Mouse (Mus musculus) liver, postnatal 0 days (tissue): Measurements from ENCODE around the gene Uchl4. TPM values are rescaled to one million over a fixed set of nuclear protein-coding genes. Genes with fewer than 3 reads are reported as not detected.

Source experiments
- ATAC-seq: fragments of 200-750 bp; cut with Nextera tagmentation; 2 replicates; pipeline ENCODE4 v1.8.0; 2017; ENCODE audit warnings: mild to moderate bottlenecking, moderate library complexity
- DNase-seq: peaks from one replicate; pipeline ENCODE4 v3.0.0-alpha.2; 2016
- H3K27ac ChIP-seq: fragments of 300-500 bp; sonication (generic); 2 replicates; pipeline ENCODE4 v1.5.1; 2014; ENCODE audit warnings: antibody characterized with exemption, moderate library complexity, mild to moderate bottlenecking, low read depth
- H3K27me3 ChIP-seq: fragments of 300-500 bp; sonication (generic); 2 replicates; pipeline ENCODE4 v1.6.1; 2014; ENCODE audit warnings: low read length, control low read depth, mixed read lengths; ENCODE audit not compliant: insufficient read depth
- H3K36me3 ChIP-seq: fragments of 300-500 bp; sonication (generic); replicated peaks from 2 replicates; pipeline ENCODE4 v1.6.1; 2014; ENCODE audit warnings: mild to moderate bottlenecking, control low read depth, low read length, moderate library complexity, mixed read lengths; ENCODE audit not compliant: insufficient read depth
- H3K4me1 ChIP-seq: fragments of 300-500 bp; sonication (generic); 2 replicates; pipeline ENCODE4 v1.6.1; 2014; ENCODE audit warnings: antibody characterized with exemption, mild to moderate bottlenecking, control low read depth; ENCODE audit not compliant: insufficient read depth
- H3K4me2 ChIP-seq: fragments of 300-500 bp; sonication (generic); 2 replicates; pipeline ENCODE4 v1.6.1; 2014; ENCODE audit warnings: low read depth, mild to moderate bottlenecking, low read length, moderate library complexity, mixed read lengths
- H3K4me3 ChIP-seq: fragments of 300-500 bp; sonication (generic); 2 replicates; pipeline ENCODE4 v1.5.1; 2014; ENCODE audit warnings: low read depth, low read length
- H3K9ac ChIP-seq: fragments of 300-500 bp; sonication (generic); replicated peaks from 2 replicates; pipeline ENCODE4 v1.6.1; 2014; ENCODE audit warnings: mild to moderate bottlenecking, moderate library complexity
- H3K9me3 ChIP-seq: fragments of 300-500 bp; sonication (generic); 2 replicates; pipeline ENCODE4 v1.6.1; 2016; ENCODE audit warnings: mild to moderate bottlenecking, control low read depth, low read length, mixed read lengths
- CTCF ChIP-seq: sonication (generic); IDR thresholded peaks from 2 replicates; pipeline ENCODE4 v1.5.1; 2016; ENCODE audit warnings: antibody characterized with exemption, low read depth
- EP300 ChIP-seq: IDR thresholded peaks from 2 replicates; pipeline ENCODE4 v1.6.1; 2016; ENCODE audit warnings: antibody characterized with exemption, low read depth, mild to moderate bottlenecking
- WGBS: fragments of 180-500 bp; shearing (Covaris S2); extraction: QIAGEN DNeasy Blood & Tissue Kit; methylation state at CpG from one replicate; pipeline ENCODE4 v1.1.7; 2014; ENCODE audit not compliant: insufficient replicate concordance; 5-methylcytosine and 5-hydroxymethylcytosine counted together
- polyA plus RNA-seq: library from polyadenylated mRNA; unstranded; fragments of >200 nt; fragmentation: Nextera tagmentation; extraction: Ambion mirVana; gene quantifications from 2 replicates; pipeline ENCODE4 v1.2.1, GENCODE M21; 2015

Uchl4 gene
- polyA plus RNA-seq, 1 experiment from 2014 or later: 0.61 TPM

- Histone ChIP-seq H3K9me3 (no peaks in the 10 kb centered on the region), H3K4me1 (no peaks in the 10 kb centered on the region), H3K27me3 (no peaks in the 10 kb centered on the region), H3K4me2 (no peak overlapping the region), H3K27ac (no peak overlapping the region), H3K9ac (no peak overlapping the region), H3K4me3 (no peak overlapping the region), H3K36me3 (peaks cover 6% of the 10 kb centered on the region; the same call in 1 of the 2 replicates)
- TF ChIP-seq EP300 (no peak), CTCF (no peak)
- no peak for DNase-seq
- no peak for ATAC-seq
- WGBS: 52% methylated on average over 2 of the region's 2 CpGs
Measured at GRCm38 (mm10) chr9:64199897-64200296, 35.1 kb upstream of the Uchl4 start.

GRCm38 (mm10) chr9:64202331-64202730, 32.7 kb upstream of the Uchl4 start:
- TF ChIP-seq CTCF: no peak
- TF ChIP-seq EP300: no peak
- H3K4me1 ChIP-seq: no peaks in the 10 kb centered on the region
- H3K27me3 ChIP-seq: no peaks in the 10 kb centered on the region
- H3K4me2 ChIP-seq: no peak overlapping the region
- H3K27ac ChIP-seq: peak overlapping the region; percentile 30; the same call in 1 of the 2 replicates
- H3K9ac ChIP-seq: no peak overlapping the region
- H3K36me3 ChIP-seq: peaks cover 3% of the 10 kb centered on the region
- H3K4me3 ChIP-seq: no peak overlapping the region
- no peaks in the 10 kb centered on the region for H3K9me3 ChIP-seq
- ATAC-seq (peak; percentile 62), DNase-seq (no peak)

GRCm38 (mm10) chr9:64202866-64203265, 32.1 kb upstream of the Uchl4 start:
- TF ChIP-seq EP300 (no peak), CTCF (no peak)
- Histone ChIP-seq H3K4me3 (no peak overlapping the region), H3K36me3 (peaks cover 5% of the 10 kb centered on the region), H3K9me3 (no peaks in the 10 kb centered on the region), H3K4me2 (no peak overlapping the region), H3K4me1 (no peaks in the 10 kb centered on the region), H3K27ac (peak overlapping the region; percentile 30; the same call in 1 of the 2 replicates), H3K9ac (no peak overlapping the region), H3K27me3 (no peaks in the 10 kb centered on the region)
- no peak for ATAC-seq
- DNase-seq: no peak

GRCm38 (mm10) chr9:64207509-64208084, 27.4 kb upstream of the Uchl4 start:
- no peaks in the 10 kb centered on the region for H3K4me1 ChIP-seq
- ATAC-seq: no peak
- no peaks in the 10 kb centered on the region for H3K27me3 ChIP-seq

GRCm38 (mm10) chr9:64214452-64214851, 20.5 kb upstream of the Uchl4 start:
- peaks cover 14% of the 10 kb centered on the region for H3K4me1 ChIP-seq
- no peak overlapping the region for H3K9ac ChIP-seq
- no peak for DNase-seq
- 83% methylated on average over 17 of the region's 17 CpGs for WGBS
- no peak for TF ChIP-seq EP300
- TF ChIP-seq CTCF: no peak
- H3K4me2 ChIP-seq: no peak overlapping the region
- no peak for ATAC-seq
- H3K27me3 ChIP-seq: no peaks in the 10 kb centered on the region
- no peak overlapping the region for H3K4me3 ChIP-seq
- H3K27ac ChIP-seq: no peak overlapping the region
- H3K9me3 ChIP-seq: no peaks in the 10 kb centered on the region
- H3K36me3 ChIP-seq: peaks cover 24% of the 10 kb centered on the region

More at GRCm38 (mm10) chr9:64207509-64208084, 27.4 kb upstream of the Uchl4 start:
- DNase-seq: no peak
- Histone ChIP-seq H3K36me3 (peaks cover 31% of the 10 kb centered on the region), H3K9me3 (no peaks in the 10 kb centered on the region), H3K27ac (no peak overlapping the region), H3K4me2 (no peak overlapping the region), H3K9ac (no peak overlapping the region), H3K4me3 (no peak overlapping the region)
- WGBS: 74% methylated on average over 3 of the region's 3 CpGs
- TF ChIP-seq EP300 (no peak), CTCF (no peak)

GRCm38 (mm10) chr9:64216090-64216489, 18.9 kb upstream of the Uchl4 start:
- H3K4me2 ChIP-seq: no peak overlapping the region
- H3K4me1 ChIP-seq: peaks cover 14% of the 10 kb centered on the region
- ATAC-seq: no peak
- DNase-seq: no peak
- H3K4me3 ChIP-seq: no peak overlapping the region
- H3K27me3 ChIP-seq: no peaks in the 10 kb centered on the region
- peaks cover 18% of the 10 kb centered on the region for H3K36me3 ChIP-seq
- no peak for TF ChIP-seq CTCF
- no peak for TF ChIP-seq EP300
- 32% methylated on average over 4 of the region's 4 CpGs for WGBS
- H3K9ac ChIP-seq: no peak overlapping the region
- H3K9me3 ChIP-seq: no peaks in the 10 kb centered on the region
- peak overlapping the region; percentile 5; the same call in 1 of the 2 replicates for H3K27ac ChIP-seq

GRCm38 (mm10) chr9:64216641-64217040, 18.4 kb upstream of the Uchl4 start:
- no peaks in the 10 kb centered on the region for H3K9me3 ChIP-seq
- H3K4me2 ChIP-seq: no peak overlapping the region
- ATAC-seq (no peak), DNase-seq (no peak)
- peaks cover 14% of the 10 kb centered on the region for H3K4me1 ChIP-seq
- H3K27me3 ChIP-seq: no peaks in the 10 kb centered on the region
- peak overlapping the region; percentile 5; the same call in 1 of the 2 replicates for H3K27ac ChIP-seq
- peaks cover 18% of the 10 kb centered on the region for H3K36me3 ChIP-seq
- TF ChIP-seq CTCF (no peak), EP300 (no peak)
- WGBS: 76% methylated on average over 2 of the region's 2 CpGs
- no peak overlapping the region for H3K9ac ChIP-seq
- no peak overlapping the region for H3K4me3 ChIP-seq
